Mouse (Mus musculus) thymus, adult 2 months (tissue): Measurements from ENCODE around the gene Pgls. TPM values are rescaled to one million over a fixed set of nuclear protein-coding genes. Genes with fewer than 3 reads are reported as not detected.

ENCODE experiments used
- DNase-seq: peaks from one replicate; pipeline ENCODE4 v3.0.0; 2021
- H3K27ac ChIP-seq: fragments of 200-500 bp; 2 replicates; pipeline ENCODE4 v1.5.1; 2012; ENCODE audit warnings: low read length, control low read depth; ENCODE audit not compliant: control insufficient read depth, insufficient read depth
- H3K27me3 ChIP-seq: fragments of 200-500 bp; 2 replicates; pipeline ENCODE4 v1.6.1; 2012; ENCODE audit warnings: mild to moderate bottlenecking, low read length, moderate library complexity, mixed read lengths; ENCODE audit not compliant: control insufficient read depth, insufficient read depth
- H3K36me3 ChIP-seq: fragments of 200-500 bp; 2 replicates; pipeline ENCODE4 v1.6.1; 2012; ENCODE audit warnings: mild to moderate bottlenecking, low read length, moderate library complexity; ENCODE audit not compliant: control insufficient read depth, insufficient read depth
- H3K4me1 ChIP-seq: fragments of 200-500 bp; replicated peaks from 2 replicates; pipeline ENCODE4 v1.6.1; 2012; ENCODE audit warnings: low read length; ENCODE audit not compliant: control insufficient read depth, insufficient read depth
- H3K4me3 ChIP-seq: fragments of 200-500 bp; 2 replicates; pipeline ENCODE4 v1.5.1; 2012; ENCODE audit warnings: mild to moderate bottlenecking, low read length, control low read depth, moderate library complexity; ENCODE audit not compliant: control insufficient read depth, insufficient read depth
- CTCF ChIP-seq: fragments of 200-500 bp; IDR thresholded peaks from 2 replicates; pipeline ENCODE4 v1.5.1; 2012; ENCODE audit warnings: mild to moderate bottlenecking, control low read depth, low read length, moderate library complexity, borderline replicate concordance; ENCODE audit not compliant: control insufficient read depth, poor library complexity, insufficient read depth; ENCODE audit errors: extremely low read depth
- POLR2A ChIP-seq: fragments of 200-500 bp; IDR thresholded peaks from 2 replicates; pipeline ENCODE4 v1.6.1; 2012; ENCODE audit warnings: mild to moderate bottlenecking, low read length, control low read depth, moderate library complexity; ENCODE audit not compliant: control insufficient read depth, poor library complexity, insufficient read depth; ENCODE audit errors: extremely low read depth
- WGBS: fragments of 180-500 bp; shearing (Covaris S2); methylation state at CpG from one replicate; pipeline ENCODE4 v1.1.7; 2018; 5-methylcytosine and 5-hydroxymethylcytosine counted together
- polyA plus RNA-seq: library from polyadenylated mRNA; depleted of rRNA; stranded (reverse); fragments of >200 nt; gene quantifications from 2 replicates; pipeline ENCODE4 v1.2.3, GENCODE M21; 2012

Pgls gene
- polyA plus RNA-seq, 1 experiment = 280 TPM

- H3K27me3 ChIP-seq = no peaks in the 10 kb centered on the region
- WGBS = under 1% methylated on average over 82 of the region's 82 CpGs
- no peaks in the 10 kb centered on the region for H3K36me3 ChIP-seq
- 0 out of 2 replicates have a peak within 1 kb of the TSS, but pooled peaks have one; percentile 19 for H3K27ac ChIP-seq
- TF ChIP-seq POLR2A (0 out of 2 replicates have a peak, but pooled peaks have one; percentile 27), CTCF (peak; percentile 69)
- H3K4me1 ChIP-seq = peaks cover 18% of the 10 kb centered on the region
- peak within 1 kb of the TSS; percentile 63 for H3K4me3 ChIP-seq
- DNase-seq = peak; percentile 97
Observed at GRCm38 (mm10) chr8:71610822-71611651, 19.1 kb downstream of the Pgls start, which contains the start of gene Colgalt1. Gene Colgalt1, plus strand, starts transcription at chr8:71610998.

DNA sequence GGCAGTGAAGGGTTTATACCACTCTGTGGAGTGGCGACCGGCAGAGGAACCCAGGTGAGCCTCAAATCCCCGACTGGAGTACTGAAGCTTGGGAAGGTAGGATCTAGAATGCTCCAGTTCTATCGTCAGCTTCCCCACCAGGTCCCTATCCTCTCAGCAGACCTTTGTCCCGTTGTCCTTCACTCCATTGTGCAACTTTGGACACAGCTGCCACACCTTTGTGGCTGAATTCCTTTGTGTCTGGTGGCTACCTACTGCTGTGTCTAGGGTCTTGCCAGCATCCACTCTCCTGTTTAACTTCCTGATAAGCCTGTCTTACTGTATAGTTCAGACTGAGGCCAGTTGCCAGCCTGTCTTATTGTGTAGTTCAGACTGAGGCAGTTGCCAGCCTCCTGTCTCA is 20.2 kb downstream of the Pgls start:
- Histone ChIP-seq H3K4me3 (peak overlapping the region; percentile 63), H3K36me3 (no peaks in the 10 kb centered on the region), H3K27ac (no peak overlapping the region; the same call in 1 of the 2 replicates), H3K4me1 (peaks cover 18% of the 10 kb centered on the region), H3K27me3 (no peaks in the 10 kb centered on the region)
- TF ChIP-seq POLR2A (no peak), CTCF (no peak)
- 43% methylated on average over 5 of the region's 5 CpGs for WGBS
- DNase-seq = no peak

DNA sequence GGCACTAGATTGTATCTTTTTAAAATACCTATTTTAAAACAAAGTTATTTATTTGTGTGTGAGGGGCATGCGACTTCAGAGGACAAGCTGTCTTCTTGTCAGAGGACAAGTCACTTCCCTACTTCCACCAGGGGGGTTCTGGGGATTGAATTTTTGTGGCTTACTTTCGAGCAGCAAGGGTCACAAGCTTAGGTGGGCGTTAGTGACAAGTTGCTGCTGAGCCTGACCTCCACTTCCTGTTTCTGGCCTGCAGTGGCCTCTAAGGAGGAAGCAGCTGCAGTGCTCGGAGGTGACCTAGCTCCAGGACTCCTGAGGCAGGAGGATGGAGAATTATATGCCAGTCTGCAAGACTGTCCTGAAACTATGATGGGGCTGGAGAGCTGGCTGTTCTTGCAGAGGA is 21.4 kb downstream of the Pgls start:
- DNase-seq = no peak
- 35% methylated on average over 4 of the region's 4 CpGs for whole genome bisulfite sequencing
- TF ChIP-seq POLR2A (no peak), CTCF (no peak)
- Histone ChIP-seq H3K4me1 (peaks cover 18% of the 10 kb centered on the region), H3K36me3 (peaks cover 2% of the 10 kb centered on the region), H3K27ac (no peak overlapping the region), H3K27me3 (no peaks in the 10 kb centered on the region), H3K4me3 (no peak overlapping the region)

GRCm38 (mm10) chr8:71619786-71620185 is 27.8 kb downstream of the Pgls start:
- no peak overlapping the region for H3K27ac ChIP-seq
- H3K27me3 ChIP-seq = no peaks in the 10 kb centered on the region
- H3K4me3 ChIP-seq = no peak overlapping the region
- no peak for TF ChIP-seq CTCF
- no peak for TF ChIP-seq POLR2A
- H3K4me1 ChIP-seq = no peaks in the 10 kb centered on the region
- H3K36me3 ChIP-seq = peaks cover 21% of the 10 kb centered on the region
- DNase-seq = no peak
- WGBS = 96% methylated on average over 2 of the region's 2 CpGs

- H3K27me3 ChIP-seq = no peaks in the 10 kb centered on the region
- H3K27ac ChIP-seq = no peak overlapping the region
- H3K36me3 ChIP-seq = peaks cover 15% of the 10 kb centered on the region; the same call in 1 of the 2 replicates
- DNase-seq = no peak
- 83% methylated on average over 1 of the region's 1 CpGs for WGBS
- no peak overlapping the region for H3K4me3 ChIP-seq
- TF ChIP-seq CTCF (no peak), POLR2A (no peak)
- peaks cover 25% of the 10 kb centered on the region for H3K4me1 ChIP-seq
Observed at GRCm38 (mm10) chr8:71625088-71625487, 33.1 kb downstream of the Pgls start.

DNA sequence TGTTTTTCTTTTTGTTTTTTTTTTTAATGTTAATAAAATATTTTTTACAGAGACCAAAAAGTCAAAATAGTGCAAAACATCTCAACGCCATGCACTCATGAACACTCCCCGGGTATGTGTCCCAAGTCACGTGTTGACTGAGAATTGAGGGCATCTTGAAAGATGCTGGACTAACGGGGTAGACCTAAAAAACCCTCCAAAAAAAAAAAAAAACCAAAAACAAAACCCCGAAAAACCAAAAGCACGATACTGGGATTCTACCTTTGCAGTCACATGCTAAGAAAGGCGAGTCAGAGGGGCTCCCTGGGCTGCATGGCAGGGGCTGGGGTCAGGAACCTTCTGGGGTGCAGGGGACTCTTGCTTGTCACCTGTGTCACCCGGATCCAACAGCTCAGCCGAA is 34.8 kb downstream of the Pgls start:
- no peak for TF ChIP-seq CTCF
- no peak for TF ChIP-seq POLR2A
- H3K36me3 ChIP-seq = peaks cover 12% of the 10 kb centered on the region; the same call in 1 of the 2 replicates
- 88% methylated on average over 9 of the region's 9 CpGs for WGBS
- no peak overlapping the region for H3K4me3 ChIP-seq
- H3K27ac ChIP-seq = no peak overlapping the region
- no peaks in the 10 kb centered on the region for H3K27me3 ChIP-seq
- no peak for DNase-seq
- H3K4me1 ChIP-seq = peaks cover 26% of the 10 kb centered on the region
